Mouse (Mus musculus): Measurements from ENCODE around the gene Trf. TPM values are rescaled to one million over a fixed set of nuclear protein-coding genes. Genes with fewer than 3 reads are reported as not detected.
A peak's percentile ranks its signal among the peaks of the same experiment; 100 is the strongest.
"Not testable (repeated sequence)": the region's sequence is repeated elsewhere in the genome, so short reads cannot be mapped to it uniquely, and the experiment has no call there.

Gene Trf
- polyA plus RNA-seq, 1 experiment from 2014 or later, result 1,198 TPM

DNA sequence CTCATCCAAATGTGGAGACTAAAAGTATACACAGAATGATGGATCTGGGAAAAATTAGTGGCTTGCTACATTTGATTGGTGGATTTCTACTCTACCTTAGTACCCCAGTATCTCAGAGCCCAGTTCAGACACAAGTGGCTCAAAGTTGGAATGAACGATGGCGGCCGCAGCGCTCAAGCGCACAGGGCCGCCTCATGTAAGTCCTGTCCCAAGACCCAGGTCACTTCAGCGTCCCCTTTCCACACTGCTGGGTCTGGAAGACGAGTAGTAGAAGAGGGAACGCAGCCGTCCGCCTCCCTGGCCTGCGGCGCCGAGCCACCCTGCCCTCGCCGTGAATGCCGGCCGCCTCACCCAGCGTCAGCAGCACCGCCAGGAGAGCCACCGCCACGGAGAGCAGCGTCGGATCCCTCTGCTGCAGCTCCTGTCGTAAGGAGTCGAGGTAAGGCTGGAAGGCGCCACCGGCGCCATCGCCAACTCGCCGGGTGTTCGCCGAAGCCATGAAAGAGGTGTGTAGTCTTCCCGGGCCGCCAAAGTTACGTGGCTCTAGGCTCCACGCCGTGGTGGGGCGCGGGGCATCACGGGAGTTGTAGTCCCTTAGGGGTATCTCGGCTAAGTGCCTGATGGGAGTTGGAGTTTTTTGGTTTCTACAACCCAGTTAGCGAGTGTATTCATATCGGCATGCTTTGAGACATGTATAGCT, 28.5 kb downstream of the Trf start, which contains the start of gene Srprb:
Gene Srprb (minus strand): TSS at position 577 of the 700 bp plus-strand sequence.
- peaks cover 20% of the 10 kb centered on the region; the same call in 1 of the 2 replicates for H3K36me3 ChIP-seq (ENCODE audit: inconsistent target)
- H3K4me3 ChIP-seq (ENCODE audit: inconsistent target), result peak within 1 kb of the TSS; percentile 74
- H3K79me2 ChIP-seq (ENCODE audit: inconsistent target), result peaks cover 13% of the 10 kb centered on the region; the same call in 1 of the 2 replicates
- H3K27ac ChIP-seq, result no peak within 1 kb of the TSS
- 2% methylated on average over 45 of the region's 45 CpGs for WGBS (ENCODE audit: missing documents)

DNA sequence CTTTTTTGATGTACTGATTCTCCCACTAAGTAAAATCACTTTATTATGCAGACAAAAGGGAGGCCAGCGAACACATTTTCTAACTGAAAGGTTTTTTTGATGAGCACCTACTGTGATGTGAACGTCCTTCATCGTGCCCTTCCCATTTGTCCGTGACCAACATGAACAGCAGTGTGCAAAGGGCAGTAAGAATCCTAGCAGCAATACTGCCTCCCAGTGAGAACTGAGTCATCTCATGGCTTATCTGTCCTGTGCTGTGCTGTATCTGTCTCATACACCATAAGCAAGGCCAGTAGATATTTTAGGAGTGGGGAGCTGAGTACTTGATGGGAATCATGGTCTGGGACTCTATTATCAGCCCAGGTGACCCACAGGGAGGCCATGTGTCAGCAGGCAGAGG, 41.8 kb downstream of the Trf start:
- Histone ChIP-seq H3K79me2 (ENCODE audit: inconsistent target) (no peaks in the 10 kb centered on the region), H3K4me3 (ENCODE audit: inconsistent target) (no peak overlapping the region), H3K36me3 (ENCODE audit: inconsistent target) (peaks cover 44% of the 10 kb centered on the region), H3K27ac (no peak overlapping the region)
- WGBS (ENCODE audit: missing documents), result 92% methylated on average over 4 of the region's 4 CpGs

DNA sequence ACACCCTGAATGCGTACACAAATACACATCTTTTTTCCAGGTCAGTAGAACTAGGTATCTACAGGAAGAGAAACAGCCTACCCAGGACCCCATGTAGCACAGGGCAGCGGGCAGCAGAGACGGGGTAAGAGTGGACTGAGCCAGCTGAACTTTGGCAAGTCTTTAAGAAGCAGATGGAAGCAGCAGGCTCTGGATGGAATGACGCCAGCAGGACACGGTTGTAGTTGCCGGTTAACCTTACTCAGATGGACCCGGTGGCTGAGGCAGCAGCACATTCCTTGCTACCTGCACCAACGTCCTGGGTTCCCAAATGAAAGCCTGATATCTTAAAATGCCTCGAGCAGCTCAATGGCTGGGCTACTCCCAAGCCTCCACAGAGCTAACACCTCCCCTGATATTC, 43.5 kb downstream of the Trf start:
- peaks cover 31% of the 10 kb centered on the region for H3K36me3 ChIP-seq (ENCODE audit: inconsistent target)
- no peaks in the 10 kb centered on the region for H3K79me2 ChIP-seq (ENCODE audit: inconsistent target)
- H3K27ac ChIP-seq, result no peak overlapping the region
- H3K4me3 ChIP-seq (ENCODE audit: inconsistent target), result no peak overlapping the region
- WGBS (ENCODE audit: missing documents), result 88% methylated on average over 8 of the region's 9 CpGs

DNA sequence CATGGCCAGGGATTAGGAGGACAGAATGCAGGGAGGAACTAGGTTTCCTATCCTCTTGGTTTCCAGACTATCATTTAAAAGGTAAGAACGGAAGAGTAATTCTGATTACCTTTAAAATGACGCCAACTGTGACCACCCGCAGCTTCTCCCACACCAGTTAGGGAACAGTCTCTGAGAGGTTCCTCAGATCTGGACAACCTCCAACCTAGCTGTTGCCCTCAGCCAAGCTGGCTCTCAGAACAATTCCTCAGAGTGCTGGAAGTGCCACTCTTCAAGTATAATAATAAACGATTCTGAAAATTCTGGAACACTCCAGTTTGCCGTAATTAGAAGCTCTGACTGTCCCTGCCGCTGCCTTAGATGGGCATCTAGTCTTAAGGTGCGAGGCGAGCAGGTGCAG, 44.3 kb downstream of the Trf start:
- no peak overlapping the region for H3K27ac ChIP-seq
- 97% methylated on average over 8 of the region's 8 CpGs for WGBS (ENCODE audit: missing documents)
- H3K79me2 ChIP-seq (ENCODE audit: inconsistent target), result no peaks in the 10 kb centered on the region
- peaks cover 26% of the 10 kb centered on the region for H3K36me3 ChIP-seq (ENCODE audit: inconsistent target)
- no peak overlapping the region for H3K4me3 ChIP-seq (ENCODE audit: inconsistent target)

DNA sequence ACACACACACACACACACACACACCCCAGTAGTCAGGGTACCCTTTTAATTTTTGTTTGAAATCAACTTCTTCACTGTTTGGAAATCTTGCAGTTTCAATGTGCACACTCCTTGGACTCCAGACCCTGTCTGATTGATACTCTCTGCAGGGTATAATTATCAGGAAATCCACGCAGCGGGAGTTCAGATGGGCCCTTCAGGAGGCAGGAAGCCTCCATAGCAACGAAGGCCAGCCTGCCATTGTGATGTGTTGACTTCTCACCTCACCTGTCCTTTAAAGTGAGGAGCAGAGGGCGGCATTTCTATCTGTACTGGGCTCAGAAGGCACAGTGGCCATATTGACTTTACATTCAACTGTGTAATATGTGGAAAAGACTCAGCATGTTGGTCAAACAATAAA, 45.4 kb downstream of the Trf start:
- no peak overlapping the region for H3K4me3 ChIP-seq (ENCODE audit: inconsistent target)
- WGBS (ENCODE audit: missing documents), result 83% methylated on average over 4 of the region's 4 CpGs

DNA sequence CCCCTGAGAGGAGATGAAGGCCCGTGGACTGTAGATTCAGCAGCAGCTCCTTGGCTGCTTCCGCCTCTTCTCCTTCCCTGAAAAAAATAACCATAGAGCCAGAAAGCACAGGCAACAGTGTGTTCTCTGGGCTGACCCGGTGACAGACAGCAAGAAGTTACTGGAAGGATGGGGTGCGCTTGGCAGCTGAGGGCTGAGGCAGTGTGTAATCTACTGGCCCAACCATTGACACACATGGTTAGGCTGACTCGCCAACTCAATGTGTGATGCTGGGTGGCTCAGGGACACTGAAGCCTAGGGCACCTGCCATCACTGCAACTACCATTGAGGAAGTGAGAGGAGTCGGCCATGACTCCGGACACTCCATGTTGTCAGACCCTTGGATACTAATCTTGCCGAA, 48.4 kb downstream of the Trf start:
- Histone ChIP-seq H3K79me2 (ENCODE audit: inconsistent target) (no peaks in the 10 kb centered on the region), H3K4me3 (ENCODE audit: inconsistent target) (no peak overlapping the region)
- WGBS (ENCODE audit: missing documents), result 91% methylated on average over 8 of the region's 8 CpGs

More for the DNA sequence above, 45.4 kb downstream of the Trf start:
- no peak overlapping the region for H3K27ac ChIP-seq
- H3K79me2 ChIP-seq (ENCODE audit: inconsistent target), result no peaks in the 10 kb centered on the region
- H3K36me3 ChIP-seq (ENCODE audit: inconsistent target), result peaks cover 15% of the 10 kb centered on the region

DNA sequence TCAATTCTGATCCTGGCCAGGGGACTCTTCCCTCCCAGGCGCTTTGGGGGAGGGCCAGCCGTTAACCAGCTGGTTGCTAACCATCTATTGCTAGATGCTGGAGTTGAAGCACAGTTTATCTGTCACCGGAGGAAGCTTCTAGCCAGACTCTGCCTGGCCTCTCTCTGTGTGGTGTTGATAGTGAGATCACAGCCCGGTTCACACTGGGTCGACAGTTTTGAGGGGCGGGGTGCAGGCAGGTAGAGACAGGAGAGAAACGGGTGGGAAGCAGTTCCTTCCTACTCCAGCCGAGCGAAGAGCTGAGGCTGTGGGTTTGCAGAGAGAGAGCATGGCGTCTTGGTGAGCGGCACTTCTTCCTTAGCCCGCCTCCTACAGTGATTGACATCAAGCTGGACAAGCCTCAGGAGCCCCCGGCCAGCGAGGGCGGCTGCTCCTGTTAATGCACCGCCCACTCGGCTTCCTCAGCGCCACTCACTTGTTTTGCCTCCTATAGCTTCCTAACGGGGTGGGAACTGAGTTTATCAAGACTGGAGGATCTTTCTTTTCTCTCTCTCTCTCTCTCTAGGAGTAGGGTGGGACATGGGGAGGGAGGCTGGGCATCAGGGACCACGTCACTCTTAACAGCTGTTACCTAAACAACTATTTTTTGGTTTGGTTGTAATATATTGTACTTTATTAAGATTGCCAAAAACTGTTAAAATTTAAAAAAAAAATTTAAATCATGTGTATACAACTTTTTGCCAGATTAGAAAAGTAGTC, 49.3 kb downstream of the Trf start:
- Histone ChIP-seq H3K79me2 (ENCODE audit: inconsistent target) (no peaks in the 10 kb centered on the region), H3K27ac (no peak overlapping the region), H3K36me3 (ENCODE audit: inconsistent target) (no peaks in the 10 kb centered on the region), H3K4me3 (ENCODE audit: inconsistent target) (peak overlapping the region; percentile 12; the same call in 1 of the 2 replicates)
- WGBS (ENCODE audit: missing documents), result 13% methylated on average over 20 of the region's 20 CpGs

More for the DNA sequence above, 48.4 kb downstream of the Trf start:
- Histone ChIP-seq H3K27ac (no peak overlapping the region), H3K36me3 (ENCODE audit: inconsistent target) (no peaks in the 10 kb centered on the region)

DNA sequence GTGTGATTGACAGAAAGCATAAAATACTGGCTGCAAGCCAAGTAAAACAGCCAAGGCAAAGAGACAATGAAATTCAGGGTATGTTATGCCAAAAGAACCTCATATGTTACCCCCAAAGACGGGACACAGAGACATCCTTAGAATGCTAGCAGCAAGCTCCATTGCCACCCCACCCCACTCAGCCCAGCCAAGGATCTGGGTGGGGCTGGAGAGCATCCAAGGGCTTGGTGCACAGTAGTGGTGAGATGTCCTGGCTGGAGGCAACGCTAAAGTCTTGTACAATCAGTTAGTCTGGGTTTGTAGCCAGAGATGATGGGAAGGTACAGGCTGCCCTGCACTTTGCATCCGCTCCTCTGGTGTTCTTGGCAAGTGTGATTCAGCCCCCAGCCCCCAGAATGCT, 49.9 kb downstream of the Trf start:
- no peak overlapping the region for H3K27ac ChIP-seq
- no peaks in the 10 kb centered on the region for H3K36me3 ChIP-seq (ENCODE audit: inconsistent target)
- 77% methylated on average over 3 of the region's 3 CpGs for WGBS (ENCODE audit: missing documents)
- H3K79me2 ChIP-seq (ENCODE audit: inconsistent target), result no peaks in the 10 kb centered on the region
- no peak overlapping the region for H3K4me3 ChIP-seq (ENCODE audit: inconsistent target)

DNA sequence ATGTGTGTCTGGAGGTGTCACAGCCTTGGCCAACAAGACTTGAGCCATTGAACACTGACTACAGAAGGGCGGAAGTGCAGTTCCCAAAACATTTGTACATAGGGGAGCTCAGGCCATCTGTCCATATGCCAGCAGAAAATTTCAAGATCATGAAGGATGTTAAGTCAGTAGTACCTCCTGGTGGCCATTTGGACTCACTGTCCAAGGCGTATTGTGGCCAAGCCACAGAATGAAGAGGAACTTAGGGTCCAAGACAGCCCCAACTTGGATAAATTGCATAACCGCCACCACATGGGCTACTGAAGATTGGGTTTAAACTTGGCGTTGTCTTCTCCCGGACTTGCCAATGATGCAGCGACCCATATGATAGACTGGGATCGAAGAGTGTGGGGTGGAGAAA, 54.6 kb downstream of the Trf start:
- Histone ChIP-seq H3K79me2 (ENCODE audit: inconsistent target) (no peaks in the 10 kb centered on the region), H3K27ac (no peak overlapping the region), H3K36me3 (ENCODE audit: inconsistent target) (no peaks in the 10 kb centered on the region), H3K4me3 (ENCODE audit: inconsistent target) (no peak overlapping the region)
- 62% methylated on average over 7 of the region's 7 CpGs for WGBS (ENCODE audit: missing documents)

DNA sequence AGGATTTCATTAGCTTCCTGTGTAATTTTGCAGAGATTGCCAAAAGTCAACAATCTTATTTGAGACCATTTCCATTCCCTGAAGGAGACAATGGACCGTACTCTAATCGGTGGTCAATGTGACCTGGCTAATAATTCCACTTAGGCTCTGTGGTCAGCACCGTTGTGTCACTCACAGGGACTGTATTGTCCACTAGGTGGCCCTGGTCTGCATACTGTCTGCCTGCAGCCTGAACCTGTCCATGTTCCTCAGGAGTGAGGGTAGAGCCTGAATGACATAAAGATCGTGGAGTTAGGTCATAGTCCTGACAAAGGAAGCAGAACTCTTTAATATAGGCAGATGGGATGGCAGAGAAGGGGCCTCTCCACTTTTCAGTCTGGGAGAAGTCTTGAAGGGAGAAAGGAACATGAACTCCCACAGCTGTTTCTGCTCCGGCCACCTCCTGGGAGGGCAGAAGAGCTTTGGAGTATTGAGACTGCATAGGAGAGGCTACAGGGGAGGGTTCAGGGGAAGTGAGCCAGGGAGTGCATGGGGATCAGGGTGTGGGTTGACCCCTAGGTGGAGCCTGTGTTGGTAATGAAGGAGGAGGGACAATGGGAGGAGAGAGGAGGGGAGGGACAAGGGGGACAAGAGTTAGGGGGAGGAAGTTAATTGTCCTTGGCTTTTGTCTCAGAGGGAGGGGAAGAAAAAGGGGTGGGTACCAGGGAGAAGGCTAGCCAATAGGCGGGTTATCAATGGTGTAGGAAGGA, 55.3 kb downstream of the Trf start:
- WGBS (ENCODE audit: missing documents), result 53% methylated on average over 6 of the region's 6 CpGs
- H3K36me3 ChIP-seq (ENCODE audit: inconsistent target), result no peaks in the 10 kb centered on the region
- H3K4me3 ChIP-seq (ENCODE audit: inconsistent target), result no peak overlapping the region
- H3K79me2 ChIP-seq (ENCODE audit: inconsistent target), result no peaks in the 10 kb centered on the region
- H3K27ac ChIP-seq, result no peak overlapping the region

DNA sequence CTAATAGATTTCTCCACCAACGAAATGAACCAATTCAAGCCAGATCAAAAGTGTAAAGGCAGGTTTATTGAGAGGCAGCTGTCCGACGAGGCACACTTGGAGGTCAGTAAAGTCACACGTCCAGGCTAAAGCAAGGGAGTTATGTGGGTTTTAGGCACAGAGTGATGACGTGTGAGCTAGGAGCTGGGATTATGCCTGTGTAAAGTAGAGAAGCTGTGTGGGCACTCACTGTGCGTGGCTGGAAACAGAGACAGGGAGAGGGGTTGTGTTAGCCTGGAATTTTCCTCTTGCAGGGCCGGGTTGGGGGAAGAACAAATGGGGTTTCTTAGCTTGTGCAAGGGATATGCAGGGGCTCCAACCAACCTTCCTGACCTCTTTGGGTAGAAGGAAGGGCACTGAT, 61.5 kb downstream of the Trf start:
- 89% methylated on average over 7 of the region's 7 CpGs for WGBS (ENCODE audit: missing documents)
- no peak overlapping the region for H3K27ac ChIP-seq
- H3K4me3 ChIP-seq (ENCODE audit: inconsistent target), result no peak overlapping the region
- no peaks in the 10 kb centered on the region for H3K36me3 ChIP-seq (ENCODE audit: inconsistent target)
- H3K79me2 ChIP-seq (ENCODE audit: inconsistent target), result no peaks in the 10 kb centered on the region

DNA sequence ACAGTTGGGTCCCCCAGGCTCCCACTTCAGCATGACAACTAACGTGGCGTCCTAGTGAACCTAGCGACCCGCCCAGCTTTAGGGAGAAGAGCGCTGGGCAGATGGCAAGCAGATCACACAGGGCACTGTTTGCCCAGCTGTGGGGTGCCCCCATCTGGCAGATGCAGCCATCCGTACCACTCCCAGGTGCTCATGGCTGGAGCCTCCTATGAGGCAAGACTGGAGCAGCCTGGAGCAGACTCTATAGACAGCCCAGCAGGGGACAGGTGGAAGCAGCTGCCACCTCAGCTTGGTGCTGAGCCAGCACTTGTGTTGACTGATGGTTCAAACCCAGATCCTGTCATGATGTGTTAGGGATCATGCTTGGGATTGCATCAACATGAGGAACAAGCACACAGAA, 62.2 kb downstream of the Trf start:
- H3K4me3 ChIP-seq (ENCODE audit: inconsistent target), result no peak overlapping the region

DNA sequence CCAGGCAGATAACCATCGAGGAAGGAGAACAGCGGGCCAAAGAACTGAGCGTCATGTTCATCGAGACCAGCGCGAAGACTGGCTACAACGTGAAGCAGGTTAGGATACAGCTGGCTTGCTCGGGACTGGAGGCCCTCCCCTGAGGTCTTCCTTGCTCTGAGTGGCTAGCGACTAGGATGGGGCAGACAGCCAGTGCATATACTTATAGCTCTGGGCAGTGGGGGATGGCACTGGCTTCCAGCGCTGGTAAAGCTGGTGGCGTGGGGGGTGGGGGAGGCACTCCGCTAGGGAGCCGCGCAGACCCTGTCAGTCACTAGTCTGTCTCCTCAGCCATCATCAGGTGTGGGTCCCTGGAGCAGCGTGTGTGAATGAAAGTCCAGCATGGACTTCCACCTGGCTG, 66.4 kb downstream of the Trf start:
- WGBS (ENCODE audit: missing documents), result 92% methylated on average over 15 of the region's 15 CpGs
- Histone ChIP-seq H3K27ac (no peak overlapping the region), H3K36me3 (ENCODE audit: inconsistent target) (no peaks in the 10 kb centered on the region), H3K4me3 (ENCODE audit: inconsistent target) (no peak overlapping the region), H3K79me2 (ENCODE audit: inconsistent target) (no peaks in the 10 kb centered on the region)

More for the DNA sequence above, 62.2 kb downstream of the Trf start:
- 92% methylated on average over 5 of the region's 6 CpGs for WGBS (ENCODE audit: missing documents)
- Histone ChIP-seq H3K27ac (no peak overlapping the region), H3K79me2 (ENCODE audit: inconsistent target) (no peaks in the 10 kb centered on the region), H3K36me3 (ENCODE audit: inconsistent target) (no peaks in the 10 kb centered on the region)

DNA sequence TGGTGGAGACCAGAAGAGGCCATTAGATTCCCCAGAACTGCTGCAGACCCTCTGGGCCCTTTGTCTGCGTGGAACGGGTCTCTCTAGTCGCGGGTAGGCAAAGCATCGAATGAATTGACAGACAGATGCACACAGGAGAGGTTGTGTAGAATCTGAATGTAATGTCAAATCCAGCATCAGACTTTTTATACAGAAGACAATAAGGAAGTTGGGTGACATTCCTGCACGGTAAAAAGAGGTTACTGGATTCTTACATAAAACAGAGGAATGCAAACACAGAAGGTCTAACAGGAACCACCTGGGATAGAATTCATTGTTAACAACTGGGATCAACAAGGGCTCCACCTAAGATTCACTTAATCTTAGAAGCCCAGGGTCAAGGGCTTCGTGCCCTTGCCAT, 75.1 kb downstream of the Trf start:
- 89% methylated on average over 6 of the region's 7 CpGs for WGBS (ENCODE audit: missing documents)
- H3K79me2 ChIP-seq (ENCODE audit: inconsistent target); H3K36me3 ChIP-seq (ENCODE audit: inconsistent target); H3K4me3 ChIP-seq (ENCODE audit: inconsistent target); H3K27ac ChIP-seq: not testable (repeated sequence)

DNA sequence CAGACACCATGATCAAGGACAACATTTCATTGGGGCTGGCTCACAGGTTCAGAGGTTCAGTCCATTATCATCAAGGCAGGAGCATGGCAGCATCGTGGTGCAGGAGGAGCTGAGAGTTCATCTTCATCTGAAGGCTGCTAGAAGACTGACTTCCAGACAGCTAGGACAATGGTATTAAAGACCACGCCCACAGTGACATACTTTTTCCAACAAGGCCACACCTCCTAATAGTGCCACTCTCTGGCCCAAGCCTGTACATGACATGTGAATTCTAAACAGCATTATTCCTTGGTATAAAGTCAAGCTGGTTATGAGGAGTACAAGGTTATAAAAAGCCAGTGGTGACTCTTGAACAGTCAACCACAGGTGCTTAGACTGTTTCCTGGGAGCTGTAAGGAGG, 75.7 kb downstream of the Trf start:
- H3K4me3 ChIP-seq (ENCODE audit: inconsistent target), result no peak overlapping the region
- no peak overlapping the region for H3K27ac ChIP-seq
- no peaks in the 10 kb centered on the region for H3K79me2 ChIP-seq (ENCODE audit: inconsistent target)
- no peaks in the 10 kb centered on the region for H3K36me3 ChIP-seq (ENCODE audit: inconsistent target)
- 78% methylated on average over 2 of the region's 2 CpGs for WGBS (ENCODE audit: missing documents)

Measured in macrophage (primary cell).